Mouse (Mus musculus): ENCODE data around the gene Marc2. TPM values are rescaled to one million over a fixed set of nuclear protein-coding genes. Genes with fewer than 3 reads are reported as not detected.
A peak's percentile ranks its signal among the peaks of the same experiment; 100 is the strongest.

The Marc2 gene
- polyA plus RNA-seq, 1 experiment, result 99.6 TPM

- Histone ChIP-seq H3K4me3 (no peak overlapping the region), H3K4me2 (ENCODE audit: low read depth) (peak overlapping the region; percentile 77), H3K27me3 (ENCODE audit: control insufficient read depth, insufficient read depth, insufficient read length) (no peaks in the 10 kb centered on the region), H3K36me3 (ENCODE audit: control insufficient read depth, insufficient read depth) (peaks cover 12% of the 10 kb centered on the region), H3ac (ENCODE audit: control insufficient read depth, insufficient read length) (no peak overlapping the region), H3K79me2 (ENCODE audit: control insufficient read depth, insufficient read depth) (no peaks in the 10 kb centered on the region)
- TF ChIP-seq POLR2AphosphoS2 (IDR thresholded peaks at IDR 0.05; ENCODE audit: insufficient read length, low read depth) (no peak), MYOD1 (IDR thresholded peaks at IDR 0.05; ENCODE audit: control insufficient read depth in 1 of 3, insufficient read length in 2 of 3, low read depth in 2 of 3) (no peak)
Observed at GRCm38 (mm10) chr1:184825093-184825492, 21.2 kb downstream of the Marc2 start.

- H3K4me2 ChIP-seq (ENCODE audit: low read depth), result peak overlapping the region; percentile 77
- H3K4me3 ChIP-seq, result no peak overlapping the region
- no peaks in the 10 kb centered on the region for H3K79me2 ChIP-seq (ENCODE audit: control insufficient read depth, insufficient read depth)
- H3K27me3 ChIP-seq (ENCODE audit: control insufficient read depth, insufficient read depth, insufficient read length), result no peaks in the 10 kb centered on the region
- peaks cover 15% of the 10 kb centered on the region for H3K36me3 ChIP-seq (ENCODE audit: control insufficient read depth, insufficient read depth)
- TF ChIP-seq POLR2AphosphoS2 (IDR thresholded peaks at IDR 0.05; ENCODE audit: insufficient read length, low read depth) (no peak), TCF3 (IDR thresholded peaks at IDR 0.05; ENCODE audit: insufficient read length, low read depth) (no peak), USF1 (IDR thresholded peaks at IDR 0.05; ENCODE audit: low read depth) (peak; percentile 26), CEBPB (IDR thresholded peaks at IDR 0.05; ENCODE audit: insufficient read depth, poor library complexity, severe bottlenecking) (no peak), POLR2A (IDR thresholded peaks at IDR 0.05; ENCODE audit: insufficient read length, low read depth) (no peak), SRF (IDR thresholded peaks at IDR 0.05; ENCODE audit: control insufficient read depth, insufficient read length, low read depth) (peak; percentile 18)
- no peak overlapping the region for H3ac ChIP-seq (ENCODE audit: control insufficient read depth, insufficient read length)
Observed at GRCm38 (mm10) chr1:184824439-184824851, 21.8 kb downstream of the Marc2 start.

GRCm38 (mm10) chr1:184822678-184823077, 23.6 kb downstream of the Marc2 start:
- H3K4me2 ChIP-seq (ENCODE audit: low read depth), result no peak overlapping the region
- no peak for TF ChIP-seq SRF (IDR thresholded peaks at IDR 0.05; ENCODE audit: control insufficient read depth, insufficient read length, low read depth)
- H3K27me3 ChIP-seq (ENCODE audit: control insufficient read depth, insufficient read depth, insufficient read length), result no peaks in the 10 kb centered on the region
- H3ac ChIP-seq (ENCODE audit: control insufficient read depth, insufficient read length), result no peak overlapping the region
- peaks cover 20% of the 10 kb centered on the region for H3K36me3 ChIP-seq (ENCODE audit: control insufficient read depth, insufficient read depth)
- no peak overlapping the region for H3K4me3 ChIP-seq
- no peaks in the 10 kb centered on the region for H3K79me2 ChIP-seq (ENCODE audit: control insufficient read depth, insufficient read depth)

- Histone ChIP-seq H3ac (ENCODE audit: control insufficient read depth, insufficient read length) (no peak overlapping the region), H3K36me3 (ENCODE audit: control insufficient read depth, insufficient read depth) (peaks cover 28% of the 10 kb centered on the region), H3K4me3 (no peak overlapping the region), H3K79me2 (ENCODE audit: control insufficient read depth, insufficient read depth) (no peaks in the 10 kb centered on the region), H3K4me2 (ENCODE audit: low read depth) (no peak overlapping the region), H3K27me3 (ENCODE audit: control insufficient read depth, insufficient read depth, insufficient read length) (no peaks in the 10 kb centered on the region)
- TF ChIP-seq SRF (IDR thresholded peaks at IDR 0.05; ENCODE audit: control insufficient read depth, insufficient read length, low read depth), result no peak
- no peak for TF ChIP-seq MYOD1 (IDR thresholded peaks at IDR 0.05; ENCODE audit: control insufficient read depth in 1 of 3, insufficient read length in 2 of 3, low read depth in 2 of 3)
- TF ChIP-seq POLR2AphosphoS2 (IDR thresholded peaks at IDR 0.05; ENCODE audit: insufficient read length, low read depth), result no peak
- no peak for TF ChIP-seq USF1 (IDR thresholded peaks at IDR 0.05; ENCODE audit: low read depth)
- no peak for TF ChIP-seq TCF12 (IDR thresholded peaks at IDR 0.05; ENCODE audit: insufficient read depth, poor library complexity, severe bottlenecking)
- no peak for TF ChIP-seq REST (IDR thresholded peaks at IDR 0.05; ENCODE audit: insufficient read depth, insufficient read length)
- no peak for TF ChIP-seq E2F4 (IDR thresholded peaks at IDR 0.05; ENCODE audit: insufficient read depth)
- TF ChIP-seq CEBPB (IDR thresholded peaks at IDR 0.05; ENCODE audit: insufficient read depth, poor library complexity, severe bottlenecking), result no peak
- no peak for TF ChIP-seq MAX (IDR thresholded peaks at IDR 0.05; ENCODE audit: low read depth)
- no peak for TF ChIP-seq MYOG (IDR thresholded peaks at IDR 0.05; ENCODE audit: control insufficient read depth in 1 of 3, insufficient read depth in 1 of 3, insufficient read length in 2 of 3, low read depth in 2 of 3)
Observed at GRCm38 (mm10) chr1:184817768-184818167, 28.5 kb downstream of the Marc2 start.

GRCm38 (mm10) chr1:184811716-184812250, 34.5 kb downstream of the Marc2 start:
- Histone ChIP-seq H3K4me3 (no peak overlapping the region), H3ac (ENCODE audit: control insufficient read depth, insufficient read length) (no peak overlapping the region), H3K27me3 (ENCODE audit: control insufficient read depth, insufficient read depth, insufficient read length) (no peaks in the 10 kb centered on the region), H3K79me2 (ENCODE audit: control insufficient read depth, insufficient read depth) (no peaks in the 10 kb centered on the region), H3K36me3 (ENCODE audit: control insufficient read depth, insufficient read depth) (peaks cover 8% of the 10 kb centered on the region), H3K4me2 (ENCODE audit: low read depth) (no peak overlapping the region)
- no peak for TF ChIP-seq POLR2AphosphoS2 (IDR thresholded peaks at IDR 0.05; ENCODE audit: insufficient read length, low read depth)
- TF ChIP-seq POLR2A (IDR thresholded peaks at IDR 0.05; ENCODE audit: insufficient read length, low read depth), result no peak
- no peak for TF ChIP-seq TCF3 (IDR thresholded peaks at IDR 0.05; ENCODE audit: insufficient read length, low read depth)
- TF ChIP-seq MYOG (IDR thresholded peaks at IDR 0.05; ENCODE audit: control insufficient read depth in 1 of 3, insufficient read depth in 1 of 3, insufficient read length in 2 of 3, low read depth in 2 of 3), result no peak

Measured in myocyte (in vitro differentiated cells).